Mouse (Mus musculus) G1E (cell line): ENCODE results near the gene Eno2. TPM values are rescaled to one million over a fixed set of nuclear protein-coding genes. Genes with fewer than 3 reads are reported as not detected.
A peak's percentile ranks its signal among the peaks of the same experiment; 100 is the strongest.

Experiments used
- ATAC-seq: 2 replicates; pipeline ENCODE4 v1.8.0; 2016; ENCODE audit warnings: mild to moderate bottlenecking; ENCODE audit not compliant: insufficient number of reproducible peaks, poor library complexity, low FRiP score, severe bottlenecking; ENCODE audit errors: extremely low read depth
- DNase-seq: peaks from one replicate; pipeline ENCODE4 v3.0.0; 2012; ENCODE audit warnings: low spot score
- H3K27me3 ChIP-seq: 2 replicates; pipeline ENCODE4 v1.6.1; 2012; ENCODE audit warnings: mild to moderate bottlenecking, low read length, inconsistent platforms; ENCODE audit not compliant: insufficient read depth
- H3K36me3 ChIP-seq: replicated peaks from 2 replicates; pipeline ENCODE3; 2012; ENCODE audit warnings: mild to moderate bottlenecking, inconsistent platforms
- H3K4me1 ChIP-seq: 2 replicates; pipeline ENCODE4 v1.6.1; 2012; ENCODE audit warnings: low read depth, low read length, inconsistent platforms, mixed read lengths; ENCODE audit not compliant: insufficient read depth
- H3K4me3 ChIP-seq: 2 replicates; pipeline ENCODE4 v1.5.1; 2012; ENCODE audit warnings: low read depth, mild to moderate bottlenecking, inconsistent platforms, low read length, moderate library complexity, mixed read lengths
- H3K9me3 ChIP-seq: replicated peaks from 2 replicates; pipeline ENCODE4 v1.6.1; 2012; ENCODE audit warnings: inconsistent platforms
- CTCF ChIP-seq: IDR thresholded peaks from 2 replicates; pipeline ENCODE4 v1.5.1; 2012; ENCODE audit warnings: low read depth, low read length, inconsistent platforms, mixed read lengths
- GATA1 ChIP-seq: IDR thresholded peaks from 2 replicates; pipeline ENCODE4 v1.6.1; 2012; ENCODE audit warnings: borderline replicate concordance, low read length, inconsistent platforms, mixed read lengths
- GATA2 ChIP-seq: IDR thresholded peaks from 2 replicates; pipeline ENCODE4 v1.6.1; 2012; ENCODE audit warnings: low read depth, low read length, inconsistent platforms, borderline replicate concordance
- POLR2AphosphoS5 ChIP-seq: IDR thresholded peaks from 2 replicates; pipeline ENCODE4 v1.6.1; 2012; ENCODE audit warnings: low read depth, low read length, inconsistent platforms; ENCODE audit not compliant: insufficient replicate concordance
- TAL1 ChIP-seq: conservative IDR thresholded peaks from 2 replicates; pipeline ENCODE4 v1.6.1; 2012; ENCODE audit warnings: low read depth, low read length, inconsistent platforms, mixed read lengths
- polyA plus RNA-seq: library from polyadenylated mRNA; stranded (reverse); fragments of >175 nt; gene quantifications from 2 replicates; pipeline ENCODE4 v1.2.3, GENCODE M21; 2012
- total RNA-seq, 2 experiments: library from RNA; stranded (forward) in 1 of 2; stranded (reverse) in 1 of 2; fragments of 200-1000 nt in 1 of 2; fragments of >200 nt in 1 of 2; fragmentation: Nextera tagmentation in 1 of 2; gene quantifications; 2 replicates each; pipeline ENCODE4 v1.2.3; 2014 to 2017

The Eno2 gene
- 1.1 and 3.2 TPM in 2 replicates for total RNA-seq (2014; fragmentation: Nextera tagmentation)
- 3.4 and 3.6 TPM in 2 replicates for total RNA-seq (2017)
- 0.13 and 0.29 TPM in 2 replicates for polyA plus RNA-seq

DNA sequence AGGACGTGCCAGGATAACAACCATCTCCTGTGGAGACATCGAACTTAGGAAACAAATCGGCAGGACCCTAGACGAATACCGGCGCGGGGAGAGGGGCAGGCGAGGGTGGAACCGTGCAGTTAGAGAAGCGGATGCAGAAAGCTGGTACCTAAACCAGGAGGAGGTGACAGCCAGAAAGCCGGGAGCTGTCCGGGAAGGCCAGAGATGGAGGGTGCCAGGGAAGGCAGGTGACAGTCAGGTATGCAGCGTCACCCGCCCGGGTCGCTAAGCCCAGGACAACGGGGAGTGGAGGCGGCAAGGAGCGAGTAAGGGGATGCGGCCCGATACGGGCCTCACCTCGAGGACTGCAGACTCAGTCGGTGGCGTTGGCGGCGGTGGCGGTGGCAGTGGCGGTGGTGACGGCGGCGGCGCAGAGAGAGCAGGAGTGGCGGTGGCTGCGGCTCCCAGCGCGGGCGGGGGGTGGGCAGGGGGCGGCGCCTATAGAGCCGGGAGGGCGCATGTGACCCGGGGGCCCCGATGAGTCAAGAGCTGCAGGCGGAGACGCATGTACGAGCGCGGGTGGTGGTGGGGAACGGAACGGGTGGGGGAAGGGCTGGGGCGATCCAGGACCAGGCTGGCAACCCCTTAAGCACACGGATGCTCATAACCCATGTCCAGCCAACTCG lies at the start of gene Eno2:
Gene Eno2 (minus strand): TSS at position 573 of the 665 bp plus-strand sequence.
- peak within 1 kb of the TSS; percentile 65; the same call in 1 of the 2 replicates for H3K4me3 ChIP-seq
- no peaks in the 10 kb centered on the region for H3K36me3 ChIP-seq
- H3K9me3 ChIP-seq = no peaks in the 10 kb centered on the region
- no peak for TF ChIP-seq CTCF
- no peak for TF ChIP-seq POLR2AphosphoS5
- TF ChIP-seq TAL1 = no peak
- TF ChIP-seq GATA1 = no peak
- TF ChIP-seq GATA2 = no peak
- ATAC-seq (peak; percentile 46), DNase-seq (no peak)
- peaks cover 32% of the 10 kb centered on the region for H3K4me1 ChIP-seq
- peaks cover 65% of the 10 kb centered on the region for H3K27me3 ChIP-seq

GRCm38 (mm10) chr6:124817971-124818370 lies 48.5 kb upstream of the Eno2 start:
- no peak for ATAC-seq
- no peak overlapping the region for H3K4me3 ChIP-seq

DNA sequence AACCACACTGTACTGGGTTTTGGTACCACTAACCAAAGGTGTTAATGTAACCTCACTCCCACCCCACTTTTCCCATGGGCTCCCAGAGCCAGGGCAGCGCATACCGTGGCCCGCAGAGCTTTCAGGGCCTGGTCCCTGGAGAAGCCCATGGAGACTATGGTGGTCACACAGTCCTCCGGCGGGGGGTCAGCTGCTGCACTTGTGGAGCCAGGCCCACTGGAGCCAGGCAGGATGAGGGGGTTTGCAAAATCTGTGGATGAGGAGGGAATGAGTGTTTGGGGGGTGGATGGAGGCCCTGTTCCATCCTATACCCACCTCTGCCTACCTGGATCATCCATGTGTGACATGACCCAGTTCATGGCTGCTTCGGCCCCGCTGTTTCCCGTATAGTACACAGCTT lies 48.1 kb upstream of the Eno2 start:
- Histone ChIP-seq H3K4me1 (peaks cover 17% of the 10 kb centered on the region), H3K36me3 (peaks cover 91% of the 10 kb centered on the region), H3K27me3 (no peaks in the 10 kb centered on the region), H3K9me3 (no peaks in the 10 kb centered on the region), H3K4me3 (no peak overlapping the region)
- ATAC-seq (no peak), DNase-seq (no peak)
- TF ChIP-seq GATA1 (no peak), GATA2 (no peak), CTCF (no peak), POLR2AphosphoS5 (no peak), TAL1 (no peak)

More at GRCm38 (mm10) chr6:124817971-124818370, 48.5 kb upstream of the Eno2 start:
- no peak for TF ChIP-seq GATA1
- no peak for TF ChIP-seq POLR2AphosphoS5
- no peak for TF ChIP-seq TAL1
- no peak for TF ChIP-seq CTCF
- no peak for TF ChIP-seq GATA2
- Histone ChIP-seq H3K9me3 (no peaks in the 10 kb centered on the region), H3K27me3 (no peaks in the 10 kb centered on the region), H3K36me3 (peaks cover 91% of the 10 kb centered on the region), H3K4me1 (peaks cover 15% of the 10 kb centered on the region)
- no peak for DNase-seq

DNA sequence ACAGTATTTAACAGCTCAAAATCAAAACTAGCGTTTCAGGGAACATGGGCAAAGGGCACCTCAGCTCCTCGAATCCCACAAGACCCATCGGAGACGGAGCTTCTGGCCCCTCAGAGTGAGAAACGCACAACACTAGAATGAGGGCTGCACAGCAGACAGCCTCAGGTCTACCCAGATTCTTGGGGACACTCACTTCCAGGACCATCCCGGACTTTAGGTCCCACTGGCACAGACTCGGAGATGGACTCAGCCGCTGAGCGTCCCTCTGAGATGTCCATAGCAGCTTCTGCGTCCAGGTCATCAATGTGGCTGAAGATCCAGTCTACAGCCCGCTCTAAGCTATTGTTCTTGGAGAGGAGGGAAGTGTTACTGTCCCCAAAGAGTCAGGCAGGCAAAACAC lies 47.7 kb upstream of the Eno2 start:
- H3K36me3 ChIP-seq = peaks cover 91% of the 10 kb centered on the region
- no peak for DNase-seq
- peaks cover 21% of the 10 kb centered on the region for H3K4me1 ChIP-seq
- H3K27me3 ChIP-seq = no peaks in the 10 kb centered on the region
- H3K9me3 ChIP-seq = no peaks in the 10 kb centered on the region
- no peak for ATAC-seq
- TF ChIP-seq GATA2 (no peak), GATA1 (no peak), CTCF (no peak), POLR2AphosphoS5 (no peak), TAL1 (no peak)
- H3K4me3 ChIP-seq = no peak overlapping the region

- peaks cover 26% of the 10 kb centered on the region for H3K4me1 ChIP-seq
- ATAC-seq (no peak), DNase-seq (no peak)
- H3K9me3 ChIP-seq = no peaks in the 10 kb centered on the region
- TF ChIP-seq GATA2 = no peak
- no peak for TF ChIP-seq CTCF
- TF ChIP-seq TAL1 = no peak
- no peak for TF ChIP-seq GATA1
- TF ChIP-seq POLR2AphosphoS5 = no peak
- peaks cover 91% of the 10 kb centered on the region for H3K36me3 ChIP-seq
- no peaks in the 10 kb centered on the region for H3K27me3 ChIP-seq
- H3K4me3 ChIP-seq = no peak overlapping the region
Observed at GRCm38 (mm10) chr6:124816611-124817010, 47.1 kb upstream of the Eno2 start.

- no peaks in the 10 kb centered on the region for H3K9me3 ChIP-seq
- peaks cover 40% of the 10 kb centered on the region for H3K4me1 ChIP-seq
- DNase-seq = no peak
- H3K27me3 ChIP-seq = no peaks in the 10 kb centered on the region
- no peak for TF ChIP-seq GATA2
- TF ChIP-seq CTCF = no peak
- no peak for TF ChIP-seq TAL1
- TF ChIP-seq GATA1 = no peak
- no peak for TF ChIP-seq POLR2AphosphoS5
- no peak overlapping the region; the same call in 1 of the 2 replicates for H3K4me3 ChIP-seq
- H3K36me3 ChIP-seq = peaks cover 90% of the 10 kb centered on the region
- no peak for ATAC-seq
Observed at GRCm38 (mm10) chr6:124814858-124815774, 45.6 kb upstream of the Eno2 start.
